Mouse (Mus musculus): ENCODE data around the gene Lrrc52.
A peak's percentile ranks its signal among the peaks of the same experiment; 100 is the strongest.

Gene Lrrc52

GRCm38 (mm10) chr1:167436186-167436975, 30.2 kb downstream of the Lrrc52 start:
- DNase-seq (ENCODE audit: low spot score): no peak

DNA sequence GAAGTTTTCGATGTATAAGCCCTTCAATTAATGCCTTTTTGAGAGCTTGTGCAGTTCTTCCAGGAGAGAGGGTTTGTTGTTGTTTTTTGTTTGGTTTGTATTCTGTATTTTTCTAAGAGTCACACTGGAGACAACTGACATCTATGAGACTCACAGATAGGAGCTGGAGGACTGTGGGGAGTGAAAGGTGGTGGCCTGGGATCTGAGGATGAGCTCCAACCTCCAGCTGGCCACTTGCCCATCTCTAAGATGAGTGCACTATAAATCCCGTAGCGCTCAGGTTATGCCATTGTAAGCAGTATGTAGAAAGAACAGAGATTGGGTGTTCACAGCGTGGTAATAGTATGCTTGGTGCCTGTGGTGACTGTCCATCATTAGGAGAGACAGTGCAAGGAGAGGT, 31.6 kb downstream of the Lrrc52 start:
- DNase-seq (ENCODE audit: low spot score): no peak

- DNase-seq (ENCODE audit: low spot score): no peak
These were observed 35.5 kb downstream of the Lrrc52 start for GRCm38 (mm10) chr1:167430976-167431676.

DNA sequence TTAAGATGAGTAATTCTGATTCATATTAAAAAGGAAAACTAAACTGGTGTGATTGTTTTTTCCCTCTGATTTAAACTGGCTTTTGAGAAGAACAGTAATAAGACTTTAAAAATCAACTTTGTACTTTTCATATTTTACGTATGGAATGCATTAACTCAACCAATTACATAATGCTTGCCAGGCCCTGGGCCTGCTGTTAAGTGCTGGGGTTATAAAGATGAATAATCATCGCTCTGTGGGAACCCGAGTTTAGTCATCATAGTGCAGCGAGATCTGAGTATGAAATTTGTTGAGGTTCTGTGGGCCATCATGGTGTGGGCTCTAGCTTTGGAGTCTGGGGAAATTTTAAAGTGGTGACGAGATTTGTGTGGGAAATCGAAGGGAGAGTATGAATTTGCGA, 39.9 kb downstream of the Lrrc52 start:
- no peak for DNase-seq (ENCODE audit: low spot score)

- DNase-seq (ENCODE audit: low spot score): no peak
These were observed 41.0 kb downstream of the Lrrc52 start for GRCm38 (mm10) chr1:167425572-167425971.

- no peak for DNase-seq (ENCODE audit: low spot score)
These were observed 43.9 kb downstream of the Lrrc52 start for GRCm38 (mm10) chr1:167422501-167423240.

- DNase-seq (ENCODE audit: low spot score): peak; percentile 36
These were observed 51.7 kb downstream of the Lrrc52 start for GRCm38 (mm10) chr1:167414846-167415245.

GRCm38 (mm10) chr1:167411991-167412715, 54.4 kb downstream of the Lrrc52 start:
- no peak for DNase-seq (ENCODE audit: low spot score)

GRCm38 (mm10) chr1:167409601-167410000, 57.0 kb downstream of the Lrrc52 start:
- DNase-seq (ENCODE audit: low spot score): no peak

- no peak for DNase-seq (ENCODE audit: low spot score)
These were observed 61.3 kb downstream of the Lrrc52 start for GRCm38 (mm10) chr1:167405237-167405636.

Data from yolk sac, embryonic 10.5 days (tissue).